Mouse (Mus musculus) neutrophil, adult 5-6 weeks (primary cell): ENCODE results near the gene Tmem106a. TPM values are rescaled to one million over a fixed set of nuclear protein-coding genes. Genes with fewer than 3 reads are reported as not detected.
"Not testable (repeated sequence)": the region's sequence is repeated elsewhere in the genome, so short reads cannot be mapped to it uniquely, and the experiment has no call there.

ENCODE experiments used
- ATAC-seq: fragments of 151-379, 151-347 bp; 2 replicates; pipeline ENCODE4 v1.8.0; 2017; ENCODE audit warnings: mild to moderate bottlenecking, moderate TSS enrichment; ENCODE audit not compliant: insufficient number of reproducible peaks, poor library complexity, low FRiP score, severe bottlenecking; ENCODE audit errors: extremely low read depth
- total RNA-seq: library from RNA; stranded (forward); fragments of 200-1000 nt; gene quantifications from 2 replicates; pipeline ENCODE4 v1.2.3, GENCODE M21; 2017

Gene Tmem106a
- total RNA-seq: 6.9 and 7.2 TPM in 2 replicates

DNA sequence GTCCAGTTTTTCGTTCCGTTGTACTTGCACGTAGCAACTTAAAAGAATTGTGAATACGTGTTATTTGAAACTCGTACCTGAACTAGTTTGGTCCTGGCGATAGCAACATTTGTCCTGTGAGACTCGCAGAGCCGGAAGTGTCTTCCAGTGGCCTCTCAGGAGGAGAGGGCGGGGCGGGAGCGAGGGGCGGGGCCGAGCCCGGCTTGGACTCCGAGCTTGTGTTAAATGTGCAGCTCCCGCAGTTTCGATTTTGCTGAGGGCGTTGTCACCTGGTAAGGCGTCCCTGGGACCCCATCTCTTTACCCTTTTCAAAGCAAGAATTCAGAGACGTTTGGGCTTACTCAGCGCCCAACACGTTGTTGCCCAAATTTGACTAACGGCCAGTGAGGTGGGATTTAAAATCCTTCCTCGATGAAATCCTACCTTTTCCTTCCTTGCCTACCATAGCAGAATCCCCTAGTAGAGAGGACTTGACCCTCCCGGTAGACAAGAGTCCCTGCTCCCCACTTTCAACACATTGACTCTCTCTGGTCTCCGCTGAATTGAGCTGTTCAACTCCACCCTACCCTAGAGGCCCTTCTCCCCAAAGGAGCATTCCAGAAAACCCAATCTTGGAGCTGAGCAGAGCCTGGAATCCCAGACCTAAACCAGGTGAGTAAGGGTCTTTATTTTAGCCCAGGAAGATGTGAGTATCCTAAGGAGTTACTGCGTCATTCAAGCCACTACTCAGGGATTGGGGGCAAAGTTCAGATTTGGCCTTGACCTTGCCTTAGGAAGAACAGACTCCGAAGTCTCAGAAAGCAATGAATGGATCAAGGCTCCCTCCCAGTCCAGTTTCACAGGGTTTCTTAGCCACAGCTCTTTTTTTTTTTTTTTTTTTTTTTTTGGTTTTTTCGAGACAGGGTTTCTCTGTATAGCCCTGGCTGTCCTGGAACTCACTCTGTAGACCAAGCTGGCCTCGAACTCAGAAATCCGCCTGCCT is at the start of gene Tmem106a:
TSS of gene Tmem106a (plus strand) at position 189 of the 982 bp plus-strand sequence.
- no peak for ATAC-seq

DNA sequence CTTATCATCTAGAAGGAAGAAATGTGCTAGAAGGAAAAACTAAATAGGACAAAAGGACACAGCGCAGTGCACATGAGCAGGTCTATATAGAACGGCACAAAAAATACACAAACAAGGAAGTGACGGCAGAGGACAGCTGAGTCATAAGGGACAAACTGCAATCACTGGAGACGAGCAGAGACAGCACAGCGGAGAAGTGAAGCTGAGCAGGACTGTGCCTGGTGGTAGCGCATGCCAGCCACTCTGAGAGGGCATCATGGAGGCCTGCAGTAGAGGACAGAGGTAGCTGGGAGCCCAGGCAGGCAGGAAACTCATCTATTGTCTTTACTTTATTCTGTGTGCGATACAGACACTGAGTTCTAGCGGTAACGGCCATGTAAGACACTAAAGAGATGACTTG is 38.5 kb upstream of the Tmem106a start:
- no peak for ATAC-seq

DNA sequence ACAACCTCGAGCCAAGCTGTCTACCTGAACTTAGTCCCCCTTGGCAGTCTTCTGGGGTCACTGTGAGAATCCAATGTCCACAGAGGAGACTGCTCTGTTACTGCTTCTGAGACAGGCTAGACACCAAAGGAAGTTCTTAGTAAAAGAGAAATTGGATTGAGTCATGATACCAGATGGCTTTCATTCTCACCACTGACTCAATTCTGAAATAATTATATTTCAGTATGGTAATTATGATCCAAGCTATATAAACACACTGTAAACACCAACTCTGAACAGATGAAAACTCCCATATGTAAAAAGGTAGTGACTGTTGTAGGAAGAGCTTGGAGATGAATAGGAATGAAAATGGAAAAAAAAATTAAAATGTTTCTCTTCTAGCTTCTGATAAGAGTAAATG is 37.9 kb upstream of the Tmem106a start:
- ATAC-seq: no peak

DNA sequence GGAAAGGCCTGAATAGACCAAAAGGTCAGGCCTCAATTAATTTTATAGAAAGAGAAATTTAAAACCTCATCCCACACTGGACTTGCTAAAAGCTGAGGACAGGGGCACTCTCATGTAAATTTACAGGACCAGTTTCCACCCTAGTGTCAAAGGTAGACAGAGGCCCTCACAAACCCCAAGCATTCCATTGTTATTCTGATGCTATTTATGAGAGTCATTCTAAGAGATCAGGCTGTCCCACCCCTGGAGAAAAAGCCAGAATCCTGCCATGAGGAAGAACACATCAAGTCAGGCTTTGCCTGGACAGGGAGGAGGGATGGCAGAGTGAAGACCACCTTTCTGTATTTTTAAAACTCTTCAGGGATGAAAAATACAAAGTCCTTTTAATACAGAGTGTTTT is 33.5 kb upstream of the Tmem106a start:
- no peak for ATAC-seq

DNA sequence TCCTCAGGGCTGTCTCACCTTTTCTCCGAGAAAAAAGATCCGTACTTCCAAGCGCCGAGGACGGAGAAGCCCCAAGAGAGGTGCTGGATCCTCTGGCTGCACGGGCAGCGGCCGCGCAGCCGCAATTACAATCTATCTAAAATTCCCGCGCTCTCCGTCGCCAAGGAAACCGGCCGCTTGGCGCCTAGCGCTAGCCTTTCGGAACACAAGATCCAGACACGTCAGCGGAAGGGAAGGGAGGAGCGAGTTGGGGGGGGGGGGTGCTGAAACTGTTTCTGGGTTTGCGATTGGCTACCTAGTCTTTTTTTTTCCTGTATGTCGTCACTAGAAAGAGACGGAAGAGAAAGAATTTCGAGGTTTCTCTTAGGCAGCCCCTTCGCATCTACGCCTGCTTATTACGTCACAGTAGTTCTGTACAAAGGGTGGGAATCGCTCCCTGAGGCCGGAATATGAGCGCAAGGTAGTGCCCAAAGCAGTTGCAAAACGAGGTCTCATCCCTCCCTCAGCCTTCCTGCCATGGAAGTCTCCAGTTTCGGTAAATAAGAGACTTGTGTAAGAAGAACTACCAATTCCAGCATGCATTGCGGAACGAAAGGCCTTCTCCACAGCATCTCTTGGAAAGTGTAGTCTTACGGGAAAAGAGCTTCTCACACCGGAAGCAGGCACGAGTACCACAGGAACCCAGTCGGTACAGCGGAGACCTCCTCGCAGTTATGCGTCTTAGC is 30.1 kb upstream of the Tmem106a start, which contains the start of the genes Brca1 and Nbr1:
TSS of gene Brca1 (minus strand) at position 205 of the 725 bp plus-strand sequence.
TSS of gene Nbr1 (plus strand) at position 399 of the 725 bp plus-strand sequence.
- peak; percentile 72 for ATAC-seq

DNA sequence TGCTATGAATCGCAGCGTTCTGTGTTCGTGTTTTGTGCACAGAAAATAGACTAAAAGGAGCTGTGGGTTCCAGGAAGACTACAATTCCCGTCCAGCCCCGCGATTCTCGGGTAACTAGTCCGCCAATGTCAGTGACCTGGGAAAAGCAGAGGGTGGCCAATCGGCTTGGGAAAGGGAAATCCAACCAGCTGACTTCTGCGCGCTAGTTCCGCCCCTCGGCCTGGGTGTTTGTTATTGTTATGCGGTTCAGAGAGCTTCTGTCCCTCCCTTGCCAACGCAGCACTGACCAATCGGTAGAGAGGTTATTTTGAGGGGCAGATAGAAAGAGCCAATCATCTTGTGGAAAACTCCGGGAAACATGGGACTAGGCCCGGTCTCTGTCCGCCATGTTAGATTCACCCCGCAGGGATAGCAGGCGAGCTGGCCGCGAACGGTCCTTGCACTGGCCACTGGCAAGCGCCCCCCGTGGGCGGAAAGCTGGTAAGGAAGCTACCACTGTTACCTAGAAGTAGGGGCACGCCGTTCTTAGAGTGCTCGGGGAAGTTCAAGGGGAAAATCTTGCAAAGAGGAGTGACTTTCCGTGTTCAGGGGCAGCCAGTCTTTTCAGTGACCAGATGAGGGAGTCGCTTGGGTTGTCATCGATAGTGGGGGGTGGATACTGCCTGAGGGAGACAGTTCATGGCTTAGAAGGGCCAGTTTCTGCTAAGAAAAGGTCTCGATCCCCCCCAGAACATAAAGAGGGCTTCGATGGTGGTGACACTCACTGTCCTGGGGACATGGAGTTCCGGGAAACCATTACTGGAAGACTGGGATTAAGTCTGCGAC is 29.4 kb upstream of the Tmem106a start:
- ATAC-seq: peak; percentile 92

DNA sequence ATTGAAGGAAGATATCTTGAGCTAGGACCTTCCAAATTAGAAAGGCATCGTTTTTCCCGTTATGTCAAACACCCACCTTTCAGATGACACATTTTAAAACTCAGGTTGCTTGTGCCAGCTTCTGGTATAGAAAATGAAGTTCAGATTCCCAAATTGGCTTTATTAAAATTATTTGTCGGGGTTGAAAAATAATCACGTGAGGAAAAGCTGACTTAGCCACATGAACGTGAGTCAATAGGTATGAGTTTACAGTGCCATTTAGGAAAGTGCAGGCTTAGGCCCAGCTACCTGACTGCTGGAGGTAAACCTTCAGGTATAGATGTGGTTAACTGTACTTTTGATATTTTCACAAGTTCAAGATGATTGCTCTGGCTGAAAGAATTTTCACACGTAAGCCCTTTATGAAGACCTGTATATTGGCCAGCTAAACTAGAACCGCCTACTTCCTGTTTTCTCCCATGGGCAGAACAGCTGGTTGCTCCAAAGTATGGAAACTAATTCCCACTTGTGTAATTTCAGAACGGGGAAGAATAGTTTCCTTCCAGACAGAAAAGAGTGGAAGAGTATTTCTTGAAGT is 28.6 kb upstream of the Tmem106a start:
- ATAC-seq: no peak

DNA sequence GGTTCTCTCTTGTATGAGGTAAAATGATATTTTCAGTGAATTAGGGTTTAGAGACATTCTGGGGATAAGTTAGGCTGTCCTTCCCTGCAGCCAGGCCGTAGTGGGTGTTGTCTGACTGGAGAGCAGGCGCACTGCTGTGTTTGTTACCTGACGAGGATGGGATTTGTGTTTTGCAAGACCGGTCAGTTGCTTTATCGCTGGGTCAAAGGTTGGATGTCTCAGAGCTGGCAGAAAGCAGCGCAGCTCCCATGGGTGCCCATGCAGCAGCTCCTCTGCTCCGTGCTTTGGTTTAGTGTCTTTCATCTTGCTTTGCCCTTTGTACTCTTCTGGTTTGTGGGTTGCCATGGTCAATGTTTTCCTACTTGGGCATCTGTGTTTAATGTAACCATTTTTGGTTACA is 25.5 kb upstream of the Tmem106a start:
- ATAC-seq: no peak

DNA sequence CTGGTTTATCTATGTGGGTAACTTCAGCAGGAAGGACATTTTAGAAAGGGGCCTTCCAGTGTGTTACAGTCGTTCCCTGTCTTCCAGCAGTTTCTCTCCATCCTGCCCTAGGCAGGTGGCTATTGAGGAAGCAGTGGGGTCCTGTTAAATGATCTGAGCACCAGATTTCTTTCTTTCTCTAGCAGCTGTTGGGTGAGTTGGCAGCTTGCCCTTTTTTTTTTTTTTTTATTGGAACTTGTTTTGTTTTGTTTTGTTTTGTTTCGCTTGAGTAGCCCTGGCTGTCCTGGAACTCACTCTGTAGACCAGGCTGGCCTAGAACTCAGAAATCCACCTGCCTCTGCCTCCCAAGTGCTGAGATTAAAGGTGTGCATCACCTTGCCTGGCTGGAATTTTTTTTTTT is 25.1 kb upstream of the Tmem106a start:
- ATAC-seq: no peak

DNA sequence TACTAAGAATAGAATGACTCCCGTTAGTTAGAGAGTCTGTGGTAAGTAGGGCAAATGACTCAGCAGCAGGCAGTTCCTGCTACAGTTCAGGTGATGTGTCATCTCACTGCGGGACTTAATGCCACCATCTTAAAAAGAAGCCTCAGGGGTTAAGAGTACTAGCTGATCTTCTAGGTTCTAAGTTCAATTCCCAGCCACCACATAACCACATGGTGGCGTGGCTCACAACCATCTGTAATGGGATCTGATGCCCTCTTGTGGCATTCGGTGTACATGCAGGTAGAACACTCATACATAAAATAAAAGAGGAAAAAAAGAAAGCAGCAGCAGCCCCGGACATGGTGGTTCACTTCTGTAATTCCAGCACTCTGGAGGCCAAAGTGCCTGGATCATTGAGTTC is 19.7 kb upstream of the Tmem106a start:
- peak; percentile 85 for ATAC-seq

DNA sequence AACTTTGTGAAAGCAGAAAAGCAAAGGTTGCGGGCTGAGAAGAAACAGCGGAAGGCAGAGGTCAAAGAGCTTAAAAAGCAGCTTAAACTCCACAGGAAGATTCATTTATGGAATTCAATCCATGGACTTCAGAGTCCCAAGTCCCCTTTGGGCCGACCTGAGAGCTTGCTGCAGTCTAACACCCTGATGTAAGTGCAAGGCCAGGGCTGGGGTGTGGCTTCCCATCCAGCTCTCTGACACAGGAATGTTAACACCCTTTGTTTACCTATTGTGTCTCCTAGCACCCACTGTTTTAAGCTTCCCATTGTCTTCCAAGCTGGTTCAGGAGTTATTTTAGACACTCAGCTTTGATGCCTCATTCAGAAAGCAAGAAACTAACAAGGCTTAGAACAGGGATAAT is 13.6 kb upstream of the Tmem106a start:
- no peak for ATAC-seq

DNA sequence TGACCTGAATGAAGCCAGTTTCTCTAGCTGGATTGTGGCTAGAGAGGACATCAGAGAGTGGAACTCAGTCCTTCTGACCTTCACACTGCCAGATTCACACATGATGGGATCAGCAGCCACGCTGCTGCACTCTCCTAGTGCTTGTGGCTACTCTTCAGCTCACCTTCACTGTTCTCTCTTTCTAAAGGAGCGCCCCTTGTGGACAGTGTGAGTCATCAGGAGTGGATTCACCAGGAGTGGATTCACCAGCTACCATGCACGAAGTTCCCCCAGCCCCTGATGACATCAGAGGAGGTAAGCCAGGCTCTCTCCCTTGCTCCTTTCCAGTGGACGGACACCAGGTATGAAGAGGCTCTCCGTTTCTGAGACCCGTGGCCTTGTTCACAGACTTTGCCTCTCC is 5.9 kb upstream of the Tmem106a start:
- no peak for ATAC-seq

DNA sequence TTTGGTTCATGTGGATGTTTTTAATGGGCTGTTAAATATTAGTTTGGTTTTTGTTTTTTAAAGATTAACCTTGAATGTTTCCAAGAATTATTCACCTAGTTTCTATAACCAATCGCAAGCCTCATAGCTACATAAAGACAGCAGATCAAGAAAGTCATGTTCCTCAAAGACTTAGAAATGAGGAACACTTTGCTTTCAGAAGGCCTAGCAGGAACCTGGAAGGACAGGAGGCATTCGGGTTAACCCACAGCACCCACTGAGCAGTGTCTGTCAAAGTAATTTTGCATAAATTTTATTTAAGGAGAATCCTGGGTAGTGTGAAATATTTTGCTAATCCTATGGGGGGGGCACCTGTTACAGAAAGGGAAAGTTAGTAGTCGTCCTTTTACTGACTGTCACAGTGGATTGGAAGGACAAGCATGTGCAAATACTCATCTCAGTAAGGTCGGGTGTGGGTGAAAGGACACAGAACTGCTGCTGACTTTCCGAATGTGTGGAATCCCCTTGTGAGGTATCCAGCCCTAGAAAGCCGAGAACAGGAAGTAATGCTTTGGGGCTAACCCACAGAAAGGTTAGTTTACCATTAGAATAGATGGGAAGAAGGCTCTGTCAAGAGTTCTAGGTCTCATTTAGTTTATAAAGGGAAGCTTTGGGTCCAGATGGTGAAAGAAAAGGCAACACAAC is 819 bp upstream of the Tmem106a start:
- no peak for ATAC-seq

DNA sequence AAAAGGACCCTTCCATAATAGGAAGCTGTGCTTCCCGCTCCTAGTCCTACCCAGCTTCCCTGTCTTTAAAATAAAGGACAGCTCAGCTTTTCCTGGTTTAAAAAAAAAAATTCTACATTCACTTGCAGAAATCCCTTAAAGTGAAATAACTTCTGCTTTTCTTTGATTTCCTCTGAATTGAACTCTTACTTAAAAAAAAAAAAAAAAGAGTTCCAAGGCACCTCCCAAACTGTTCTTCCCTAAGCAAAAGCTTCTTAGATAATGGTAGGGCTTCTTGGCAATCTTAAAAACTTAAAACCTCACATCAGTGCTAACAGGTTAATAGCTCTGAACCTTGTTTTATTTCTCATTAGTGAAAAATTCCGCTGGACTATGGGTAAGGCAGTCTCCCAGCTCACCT is 1.2 kb downstream of the Tmem106a start:
- ATAC-seq: no peak

DNA sequence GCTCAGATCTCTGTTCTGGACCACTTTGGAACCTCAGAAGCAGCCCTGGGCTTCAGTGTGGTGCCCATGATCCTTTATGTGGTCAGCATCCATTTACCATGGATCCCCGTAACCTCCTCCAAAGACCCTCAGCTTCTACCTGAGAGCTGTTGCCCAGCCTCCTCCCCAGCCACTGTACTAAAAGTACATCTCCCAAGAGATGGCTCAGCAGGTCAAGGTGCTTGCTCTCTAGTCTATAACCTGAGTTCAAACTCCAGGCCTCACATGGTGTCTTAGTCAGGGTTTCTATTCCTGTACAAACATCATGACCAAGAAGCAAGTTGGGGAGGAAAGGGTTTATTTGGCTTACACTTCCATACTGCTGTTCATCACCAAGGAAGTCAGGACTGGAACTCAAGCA is 3.0 kb downstream of the Tmem106a start:
- not testable (repeated sequence) for ATAC-seq

DNA sequence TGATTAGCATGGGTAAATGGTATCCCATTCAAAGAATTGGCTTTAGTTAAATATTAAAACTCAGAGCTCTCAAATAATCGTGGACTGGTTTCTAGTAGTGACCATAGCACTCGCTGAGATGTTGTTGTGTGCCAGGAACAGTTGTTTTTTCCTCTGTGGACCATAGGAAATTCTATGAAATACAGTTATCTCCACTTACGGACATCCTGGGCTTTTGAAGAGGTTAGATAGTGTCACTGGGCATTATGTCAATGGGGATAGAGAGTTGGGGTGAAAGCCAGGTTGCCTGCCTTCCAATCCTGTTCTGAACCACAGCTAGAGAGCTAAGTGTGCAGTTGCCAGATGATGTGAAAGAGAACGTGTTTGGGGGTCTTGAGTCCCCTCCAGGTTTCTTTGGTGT is 3.8 kb downstream of the Tmem106a start:
- no peak for ATAC-seq

DNA sequence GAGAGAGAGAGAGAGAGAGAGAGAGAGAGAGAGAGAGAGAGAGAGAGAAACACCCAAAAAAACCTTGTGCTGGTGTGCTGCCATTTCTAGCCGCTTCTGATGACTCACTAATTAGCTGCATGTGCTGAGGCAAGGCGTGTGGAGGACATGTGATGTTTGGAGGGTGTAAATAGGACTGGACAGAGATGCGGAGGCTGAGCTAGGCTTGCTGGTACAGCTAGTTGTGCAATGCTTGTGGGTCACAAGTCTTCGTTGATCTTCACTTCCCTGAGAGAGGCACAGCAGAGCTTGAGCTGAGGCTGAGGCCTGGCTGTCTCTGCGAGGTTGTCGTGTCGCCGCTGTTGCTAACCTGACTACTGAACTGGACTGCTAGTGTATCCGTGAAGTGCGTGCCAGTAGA is 5.6 kb downstream of the Tmem106a start:
- ATAC-seq: no peak

DNA sequence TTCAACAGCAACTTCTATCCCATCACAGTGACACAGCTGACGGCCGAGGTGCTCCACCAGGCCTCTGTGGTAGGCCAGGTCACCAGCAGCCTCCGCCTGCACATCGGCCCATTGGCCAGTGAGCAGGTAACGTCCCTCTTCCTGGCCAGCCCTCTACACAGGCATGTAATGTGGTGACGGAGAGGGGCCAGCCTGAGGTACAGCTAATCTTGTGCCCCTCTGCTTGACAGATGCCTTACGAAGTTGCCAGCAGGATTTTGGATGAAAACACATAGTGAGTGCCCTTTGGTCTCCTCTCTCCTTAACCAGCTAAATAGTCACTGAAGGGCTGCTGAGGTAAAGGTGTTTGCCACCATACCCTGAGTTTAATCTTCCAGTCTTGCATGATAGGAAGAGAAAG is 6.8 kb downstream of the Tmem106a start:
- no peak for ATAC-seq
